Mouse (Mus musculus) brain, adult 2 months (tissue): ENCODE data around the gene Fgf2.

ENCODE experiments used
- DNase-seq: peaks from one replicate; pipeline ENCODE4 v3.0.0; 2011; ENCODE audit warnings: low read depth, low spot score

Fgf2 gene

GRCm38 (mm10) chr3:37348221-37349165 lies at the start of gene Fgf2:
TSS of gene Fgf2 (plus strand) at chr3:37348346.
- peak; percentile 53 for DNase-seq

- DNase-seq, result no peak
Measured at GRCm38 (mm10) chr3:37299470-37299869, 48.7 kb upstream of the Fgf2 start.

DNA sequence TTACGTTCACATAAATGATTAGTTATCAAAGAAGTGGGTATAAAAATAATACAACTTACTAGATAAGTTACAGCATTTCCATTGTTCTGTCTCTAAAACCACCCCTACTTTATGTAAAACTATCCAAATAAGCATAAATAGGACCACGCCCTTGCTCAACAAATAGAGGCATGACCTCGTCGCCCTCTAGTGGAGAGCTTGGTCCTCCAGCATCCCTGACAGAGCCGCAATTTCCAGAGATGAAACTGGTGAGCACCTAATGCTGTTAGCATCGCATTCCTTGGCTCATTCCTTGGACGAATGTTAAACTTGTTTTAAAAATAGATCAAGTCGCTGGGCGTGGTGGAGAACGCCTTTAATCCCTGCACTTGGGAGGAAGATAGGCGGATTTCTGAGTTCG lies 45.5 kb upstream of the Fgf2 start:
- DNase-seq, result peak; percentile 69

DNA sequence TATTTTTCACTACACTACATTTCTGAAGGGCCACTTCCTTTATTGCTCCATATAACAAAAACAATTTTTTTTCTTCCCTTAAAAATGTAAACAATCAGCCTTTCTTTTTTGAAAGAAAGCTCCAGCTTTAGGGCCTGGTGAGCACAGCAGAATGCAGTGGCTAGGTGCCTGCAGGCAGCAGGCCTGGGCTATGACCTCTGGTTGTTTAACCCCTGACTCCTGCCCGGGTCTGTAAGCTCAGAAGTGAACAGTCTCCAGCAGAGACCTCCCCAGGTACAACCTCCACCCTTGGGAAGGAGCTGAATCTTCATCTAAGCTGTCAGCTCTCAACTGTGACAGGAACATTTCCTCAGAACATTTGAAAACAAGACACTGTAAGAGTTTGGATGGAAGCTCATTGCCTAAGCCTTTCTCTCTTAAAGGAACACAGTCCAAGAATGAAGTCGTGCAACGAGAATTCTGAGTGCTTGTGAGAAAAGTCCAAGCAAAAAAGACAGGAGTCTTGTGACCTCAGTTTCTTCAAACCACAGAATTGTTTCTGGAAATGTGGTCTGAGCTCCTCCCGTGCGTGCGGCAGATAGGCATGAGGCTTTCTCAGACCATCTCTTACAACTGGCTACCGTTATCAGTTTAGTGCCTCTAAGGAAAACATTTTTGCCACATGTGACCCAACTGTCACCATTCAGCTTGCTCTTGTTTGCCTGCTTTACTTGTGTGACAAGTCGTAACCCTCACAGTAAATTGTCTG lies 44.6 kb upstream of the Fgf2 start:
- no peak for DNase-seq

DNA sequence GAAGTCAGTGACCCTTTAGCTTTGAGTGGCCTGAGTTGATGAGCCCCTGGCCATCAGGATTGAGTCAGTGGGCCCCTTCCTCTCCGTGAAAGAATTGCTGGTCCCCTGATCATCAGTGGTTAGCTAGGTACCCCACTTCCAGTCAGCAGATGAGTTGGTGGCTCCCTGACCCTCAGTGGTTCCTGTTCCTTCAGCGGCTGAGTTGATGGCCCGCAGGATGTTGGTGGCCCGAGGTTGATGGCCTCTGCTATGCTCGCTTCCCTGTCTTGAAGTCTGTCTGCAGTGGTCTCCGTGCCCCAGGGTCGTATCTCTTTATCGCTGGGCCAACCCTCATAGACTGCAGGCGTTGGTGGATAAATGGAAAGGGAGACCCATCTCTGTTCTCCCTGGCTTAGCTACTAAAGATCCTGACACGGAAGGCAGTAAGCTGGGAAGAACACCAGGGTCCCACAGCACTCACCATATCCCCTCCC lies 36.2 kb upstream of the Fgf2 start:
- peak; percentile 7 for DNase-seq

- peak; percentile 98 for DNase-seq
Measured at GRCm38 (mm10) chr3:37312370-37312941, 35.7 kb upstream of the Fgf2 start, which contains the start of the genes Bbs12 and Cetn4. TSS of gene Bbs12 (plus strand) at chr3:37312554. TSS of gene Cetn4 (minus strand) at chr3:37312708.

GRCm38 (mm10) chr3:37313371-37313770 lies 34.8 kb upstream of the Fgf2 start:
- peak; percentile 91 for DNase-seq

DNA sequence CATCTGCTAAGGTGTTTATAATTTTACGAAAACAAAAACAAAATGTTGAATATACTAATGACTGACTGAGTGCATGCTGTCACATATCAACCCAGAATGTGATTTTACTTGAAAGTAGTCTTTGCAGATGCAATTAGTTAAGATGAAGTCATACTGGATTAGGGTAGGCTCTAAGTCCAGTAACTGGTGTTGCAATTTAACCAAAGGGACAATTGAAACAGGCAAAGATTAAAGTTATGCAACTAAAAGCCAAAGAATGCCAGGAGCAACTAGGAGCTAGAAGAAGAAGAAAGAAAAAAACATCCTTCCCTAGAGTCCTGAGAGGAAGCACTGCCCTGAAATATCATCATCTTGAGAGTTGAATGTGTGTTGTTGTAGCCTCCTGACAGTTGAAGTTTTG lies 31.9 kb upstream of the Fgf2 start:
- no peak for DNase-seq

DNA sequence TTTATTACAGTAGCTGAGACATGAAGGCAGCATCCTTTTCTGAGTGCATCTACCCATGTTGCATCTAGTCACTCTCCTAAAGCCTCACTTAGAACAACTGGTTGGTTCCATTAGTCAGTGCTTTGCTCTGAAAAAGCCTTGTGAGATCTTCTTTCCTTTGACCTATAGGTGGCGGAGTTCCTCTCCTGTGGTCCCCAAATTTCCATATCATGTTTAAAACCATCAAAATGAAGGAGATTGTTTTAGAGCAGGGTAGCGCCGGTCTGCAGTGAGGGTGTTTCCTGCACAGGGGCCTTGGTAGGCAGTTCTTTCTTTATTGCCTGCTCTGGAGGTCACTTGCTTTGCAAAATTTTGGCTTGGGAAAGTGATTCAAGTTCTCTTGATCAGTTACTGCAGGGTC lies 23.8 kb upstream of the Fgf2 start:
- DNase-seq, result peak; percentile 39

GRCm38 (mm10) chr3:37325317-37326112 lies 22.6 kb upstream of the Fgf2 start:
- DNase-seq, result peak; percentile 46

DNA sequence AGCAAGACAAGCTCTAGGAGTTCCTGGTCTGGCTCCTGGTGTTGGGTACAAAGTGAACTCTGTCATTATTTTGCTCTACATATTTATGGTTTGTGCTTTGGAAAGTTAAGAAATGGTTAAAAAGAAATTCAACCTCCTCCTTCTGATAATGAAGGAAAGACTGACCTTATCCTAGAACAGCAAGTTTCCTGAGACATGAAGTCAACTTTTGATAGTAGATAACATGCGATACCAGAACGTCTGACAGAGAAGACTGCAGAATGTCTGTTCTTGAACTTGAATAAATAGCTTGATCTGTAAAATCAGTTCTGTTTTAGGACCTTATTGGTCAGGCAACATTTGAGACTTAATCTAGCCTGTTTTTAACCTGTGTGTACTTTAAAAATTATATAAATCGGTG lies 21.5 kb upstream of the Fgf2 start:
- no peak for DNase-seq

DNA sequence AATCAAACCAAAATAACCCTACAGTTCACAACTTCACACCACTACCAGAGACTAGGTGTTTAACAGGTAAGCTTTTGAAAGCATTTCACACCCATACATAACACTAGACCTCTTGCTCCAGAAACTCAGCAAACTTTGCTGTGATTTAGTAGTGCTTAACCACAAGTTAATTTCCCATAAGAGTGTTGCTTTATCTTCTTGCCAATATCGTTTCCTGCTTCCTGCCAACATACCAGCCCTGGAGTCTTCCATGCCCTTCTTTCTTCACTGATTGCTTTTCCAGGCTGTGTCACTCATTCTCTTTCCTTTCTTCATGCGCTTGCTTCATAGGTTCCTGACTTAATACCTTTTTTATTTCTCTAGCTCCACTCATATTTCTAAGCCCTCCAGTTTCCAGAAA lies 19.7 kb upstream of the Fgf2 start:
- DNase-seq, result no peak

- no peak for DNase-seq
Measured at GRCm38 (mm10) chr3:37329963-37330362, 18.2 kb upstream of the Fgf2 start.

DNA sequence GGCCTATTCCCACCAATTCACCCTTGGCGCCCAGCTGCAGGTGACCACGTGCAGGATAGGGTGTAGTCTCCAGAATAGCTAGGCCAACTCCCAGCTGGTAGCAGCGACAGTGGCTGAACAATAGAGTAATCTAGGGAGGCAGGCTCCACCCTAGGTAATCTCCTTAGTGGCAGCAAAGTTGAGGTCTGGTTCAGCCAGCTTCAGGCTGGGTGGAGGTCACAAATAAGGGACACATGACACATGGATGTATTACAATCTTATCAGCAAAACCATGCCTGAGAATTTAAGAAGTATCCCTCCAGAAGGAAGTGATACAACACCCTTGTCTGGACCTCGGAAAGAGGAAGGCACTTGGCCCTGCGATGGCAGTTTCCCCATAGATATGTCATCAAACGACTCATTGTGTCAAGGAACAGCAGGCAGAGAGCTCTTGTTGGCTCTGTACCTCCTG lies 16.1 kb upstream of the Fgf2 start:
- no peak for DNase-seq

DNA sequence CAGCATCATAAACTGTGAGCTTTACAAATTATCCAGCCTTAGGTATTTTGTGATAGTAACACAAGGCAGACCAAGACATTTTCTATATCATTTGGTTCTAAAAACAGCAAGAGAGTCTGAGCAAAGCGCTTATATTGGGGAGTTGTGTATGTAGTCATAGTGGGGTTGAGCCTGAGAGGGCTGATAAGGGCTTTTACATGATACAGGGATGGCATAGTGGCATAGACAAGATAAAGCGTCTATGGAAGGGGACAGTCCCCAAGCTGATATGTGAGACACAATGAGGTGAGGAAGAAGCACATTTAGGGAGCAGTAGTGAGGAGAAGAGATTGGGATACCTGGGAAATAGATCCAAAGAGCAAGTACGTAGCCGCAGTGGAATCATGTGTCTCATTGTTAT lies 14.1 kb upstream of the Fgf2 start:
- DNase-seq, result no peak

DNA sequence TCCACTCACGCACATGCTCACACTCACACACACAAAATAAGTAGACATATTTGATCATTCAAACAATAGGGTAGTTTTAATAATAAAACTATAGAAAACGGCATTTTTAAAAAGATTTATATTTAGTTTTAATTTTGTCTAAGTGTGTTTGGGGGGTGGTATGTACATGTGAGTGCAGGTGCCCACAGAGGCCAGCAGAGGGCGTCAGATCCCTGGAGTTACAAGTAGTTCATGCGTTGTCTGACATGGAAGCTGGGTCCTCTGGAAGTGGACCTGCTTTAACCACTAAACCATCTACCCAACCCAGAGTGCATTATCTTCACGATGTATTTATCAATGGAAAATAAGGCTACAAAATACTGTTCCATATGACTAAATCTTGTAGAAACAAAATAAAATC lies 7.0 kb upstream of the Fgf2 start:
- DNase-seq, result no peak

GRCm38 (mm10) chr3:37342811-37343210 lies 5.3 kb upstream of the Fgf2 start:
- DNase-seq, result no peak

GRCm38 (mm10) chr3:37347671-37348070 lies 475 bp upstream of the Fgf2 start:
- DNase-seq, result no peak

DNA sequence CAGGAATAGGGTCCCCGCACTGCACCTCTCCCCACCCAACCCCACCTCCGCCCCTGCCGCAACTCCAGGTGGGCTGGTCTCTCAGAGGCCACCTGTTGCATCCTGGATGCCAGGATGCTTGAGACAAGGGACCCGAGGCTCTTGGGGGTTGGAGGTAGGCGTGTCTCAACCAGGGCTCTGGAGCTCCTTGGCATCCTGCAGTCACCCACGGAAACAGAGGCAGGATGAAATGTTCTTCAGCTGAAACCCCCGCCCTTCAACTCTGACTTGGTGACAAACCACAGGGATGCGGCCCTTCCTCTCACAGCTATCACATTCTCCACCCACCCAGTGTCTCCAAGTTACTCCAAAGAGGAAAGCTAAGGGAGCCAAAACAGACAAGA lies 1.0 kb downstream of the Fgf2 start:
- DNase-seq, result peak; percentile 9

DNA sequence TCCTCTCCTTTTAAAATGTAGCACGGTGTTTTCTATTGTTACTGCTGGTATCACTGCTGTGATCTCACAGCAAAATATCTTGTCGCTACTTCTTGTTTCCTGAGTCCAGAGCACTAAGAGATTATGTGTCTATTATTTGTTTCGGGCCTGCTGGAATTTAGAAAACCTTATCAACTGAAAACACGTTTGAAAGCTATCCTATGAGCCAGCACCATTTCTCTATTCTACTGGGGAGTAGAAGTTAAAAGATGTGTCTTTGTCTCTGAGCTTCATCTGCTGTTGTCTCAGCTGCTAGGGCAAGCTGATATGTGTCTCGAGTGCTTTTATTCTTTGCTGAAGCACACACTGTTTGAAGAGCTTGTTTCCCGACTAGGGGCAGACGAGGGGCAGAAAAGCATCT lies 2.2 kb downstream of the Fgf2 start:
- no peak for DNase-seq

GRCm38 (mm10) chr3:37353951-37354481 lies 5.9 kb downstream of the Fgf2 start:
- no peak for DNase-seq
